Mouse (Mus musculus): ENCODE data around the gene Fxn. TPM values are rescaled to one million over a fixed set of nuclear protein-coding genes. Genes with fewer than 3 reads are reported as not detected.

Fxn gene
- total RNA-seq (2014; fragmentation: Nextera tagmentation) (50.3 and 54.0 TPM in 2 replicates), total RNA-seq (2017) (23.8 and 24.3 TPM in 2 replicates), polyA plus RNA-seq (2012) (116 and 142 TPM in 2 replicates)

- DNase-seq (ENCODE audit: low spot score) (peak; percentile 97), ATAC-seq (ENCODE audit: extremely low read depth, insufficient number of reproducible peaks, low FRiP score, poor library complexity, severe bottlenecking) (peak; percentile 90)
- H3K27me3 ChIP-seq (ENCODE audit: insufficient read depth, low read length): no peaks in the 10 kb centered on the region
- H3K4me1 ChIP-seq (ENCODE audit: insufficient read depth, low read depth, low read length): peaks cover 55% of the 10 kb centered on the region
- 0 out of 2 replicates have a peak, but pooled peaks cover 2% of the 10 kb centered on the region for H3K9me3 ChIP-seq (replicated peaks)
- TF ChIP-seq POLR2AphosphoS5 (IDR thresholded peaks at IDR 0.05; ENCODE audit: insufficient replicate concordance, low read depth, low read length): no peak
- TF ChIP-seq CTCF (IDR thresholded peaks at IDR 0.05; ENCODE audit: low read depth, low read length): no peak
- TF ChIP-seq TAL1 (conservative IDR thresholded peaks at IDR 0.05; ENCODE audit: low read depth, low read length): no peak
- no peak for TF ChIP-seq GATA1 (IDR thresholded peaks at IDR 0.05; ENCODE audit: borderline replicate concordance, low read length)
- TF ChIP-seq GATA2 (IDR thresholded peaks at IDR 0.05; ENCODE audit: borderline replicate concordance, low read depth, low read length): no peak
- H3K36me3 ChIP-seq (replicated peaks): peaks cover 32% of the 10 kb centered on the region
- H3K4me3 ChIP-seq (ENCODE audit: low read depth, low read length): peak within 1 kb of the TSS; percentile 82
Observed at GRCm38 (mm10) chr19:24280601-24281228, at the start of gene Fxn. TSS of gene Fxn (minus strand) at chr19:24280605.

GRCm38 (mm10) chr19:24327921-24328320 is 47.5 kb upstream of the Fxn start:
- Histone ChIP-seq H3K27me3 (ENCODE audit: insufficient read depth, low read length) (no peaks in the 10 kb centered on the region), H3K9me3 (replicated peaks) (no peaks in the 10 kb centered on the region), H3K36me3 (replicated peaks) (peaks cover 79% of the 10 kb centered on the region), H3K4me1 (ENCODE audit: insufficient read depth, low read depth, low read length) (peaks cover 34% of the 10 kb centered on the region), H3K4me3 (ENCODE audit: low read depth, low read length) (no peak overlapping the region)
- ATAC-seq (ENCODE audit: extremely low read depth, insufficient number of reproducible peaks, low FRiP score, poor library complexity, severe bottlenecking) (no peak), DNase-seq (ENCODE audit: low spot score) (no peak)
- TF ChIP-seq POLR2AphosphoS5 (IDR thresholded peaks at IDR 0.05; ENCODE audit: insufficient replicate concordance, low read depth, low read length): no peak
- TF ChIP-seq CTCF (IDR thresholded peaks at IDR 0.05; ENCODE audit: low read depth, low read length): no peak
- no peak for TF ChIP-seq GATA2 (IDR thresholded peaks at IDR 0.05; ENCODE audit: borderline replicate concordance, low read depth, low read length)
- no peak for TF ChIP-seq TAL1 (conservative IDR thresholded peaks at IDR 0.05; ENCODE audit: low read depth, low read length)
- no peak for TF ChIP-seq GATA1 (IDR thresholded peaks at IDR 0.05; ENCODE audit: borderline replicate concordance, low read length)

- ATAC-seq (ENCODE audit: extremely low read depth, insufficient number of reproducible peaks, low FRiP score, poor library complexity, severe bottlenecking): no peak
- no peaks in the 10 kb centered on the region for H3K9me3 ChIP-seq (replicated peaks)
- H3K36me3 ChIP-seq (replicated peaks): peaks cover 79% of the 10 kb centered on the region
- no peaks in the 10 kb centered on the region for H3K27me3 ChIP-seq (ENCODE audit: insufficient read depth, low read length)
- no peak for TF ChIP-seq POLR2AphosphoS5 (IDR thresholded peaks at IDR 0.05; ENCODE audit: insufficient replicate concordance, low read depth, low read length)
- H3K4me1 ChIP-seq (ENCODE audit: insufficient read depth, low read depth, low read length): peaks cover 26% of the 10 kb centered on the region
- DNase-seq (ENCODE audit: low spot score): no peak
- H3K4me3 ChIP-seq (ENCODE audit: low read depth, low read length): no peak overlapping the region
Observed at GRCm38 (mm10) chr19:24326969-24327368, 46.6 kb upstream of the Fxn start.

GRCm38 (mm10) chr19:24325692-24326091 is 45.3 kb upstream of the Fxn start:
- Histone ChIP-seq H3K4me1 (ENCODE audit: insufficient read depth, low read depth, low read length) (peaks cover 13% of the 10 kb centered on the region), H3K4me3 (ENCODE audit: low read depth, low read length) (no peak overlapping the region), H3K27me3 (ENCODE audit: insufficient read depth, low read length) (no peaks in the 10 kb centered on the region), H3K36me3 (replicated peaks) (peaks cover 80% of the 10 kb centered on the region), H3K9me3 (replicated peaks) (no peaks in the 10 kb centered on the region)
- TF ChIP-seq TAL1 (conservative IDR thresholded peaks at IDR 0.05; ENCODE audit: low read depth, low read length) (no peak), GATA2 (IDR thresholded peaks at IDR 0.05; ENCODE audit: borderline replicate concordance, low read depth, low read length) (no peak), CTCF (IDR thresholded peaks at IDR 0.05; ENCODE audit: low read depth, low read length) (no peak), GATA1 (IDR thresholded peaks at IDR 0.05; ENCODE audit: borderline replicate concordance, low read length) (no peak), POLR2AphosphoS5 (IDR thresholded peaks at IDR 0.05; ENCODE audit: insufficient replicate concordance, low read depth, low read length) (no peak)
- ATAC-seq (ENCODE audit: extremely low read depth, insufficient number of reproducible peaks, low FRiP score, poor library complexity, severe bottlenecking): no peak
- no peak for DNase-seq (ENCODE audit: low spot score)

GRCm38 (mm10) chr19:24323841-24324613 is 43.6 kb upstream of the Fxn start:
- H3K4me3 ChIP-seq (ENCODE audit: low read depth, low read length): no peak overlapping the region
- no peak for TF ChIP-seq GATA2 (IDR thresholded peaks at IDR 0.05; ENCODE audit: borderline replicate concordance, low read depth, low read length)
- TF ChIP-seq POLR2AphosphoS5 (IDR thresholded peaks at IDR 0.05; ENCODE audit: insufficient replicate concordance, low read depth, low read length): no peak
- TF ChIP-seq GATA1 (IDR thresholded peaks at IDR 0.05; ENCODE audit: borderline replicate concordance, low read length): no peak
- no peak for TF ChIP-seq CTCF (IDR thresholded peaks at IDR 0.05; ENCODE audit: low read depth, low read length)
- no peak for TF ChIP-seq TAL1 (conservative IDR thresholded peaks at IDR 0.05; ENCODE audit: low read depth, low read length)
- peaks cover 74% of the 10 kb centered on the region for H3K36me3 ChIP-seq (replicated peaks)
- H3K27me3 ChIP-seq (ENCODE audit: insufficient read depth, low read length): no peaks in the 10 kb centered on the region
- DNase-seq (ENCODE audit: low spot score) (no peak), ATAC-seq (ENCODE audit: extremely low read depth, insufficient number of reproducible peaks, low FRiP score, poor library complexity, severe bottlenecking) (no peak)
- H3K4me1 ChIP-seq (ENCODE audit: insufficient read depth, low read depth, low read length): peaks cover 8% of the 10 kb centered on the region
- no peaks in the 10 kb centered on the region for H3K9me3 ChIP-seq (replicated peaks)

GRCm38 (mm10) chr19:24321900-24322311 is 41.5 kb upstream of the Fxn start:
- TF ChIP-seq GATA1 (IDR thresholded peaks at IDR 0.05; ENCODE audit: borderline replicate concordance, low read length): no peak
- no peak for TF ChIP-seq TAL1 (conservative IDR thresholded peaks at IDR 0.05; ENCODE audit: low read depth, low read length)
- no peak for TF ChIP-seq CTCF (IDR thresholded peaks at IDR 0.05; ENCODE audit: low read depth, low read length)
- no peak for TF ChIP-seq POLR2AphosphoS5 (IDR thresholded peaks at IDR 0.05; ENCODE audit: insufficient replicate concordance, low read depth, low read length)
- TF ChIP-seq GATA2 (IDR thresholded peaks at IDR 0.05; ENCODE audit: borderline replicate concordance, low read depth, low read length): no peak
- Histone ChIP-seq H3K27me3 (ENCODE audit: insufficient read depth, low read length) (no peaks in the 10 kb centered on the region), H3K9me3 (replicated peaks) (no peaks in the 10 kb centered on the region), H3K4me3 (ENCODE audit: low read depth, low read length) (no peak overlapping the region), H3K36me3 (replicated peaks) (peaks cover 79% of the 10 kb centered on the region), H3K4me1 (ENCODE audit: insufficient read depth, low read depth, low read length) (no peaks in the 10 kb centered on the region)
- ATAC-seq (ENCODE audit: extremely low read depth, insufficient number of reproducible peaks, low FRiP score, poor library complexity, severe bottlenecking): no peak
- no peak for DNase-seq (ENCODE audit: low spot score)

Data from G1E (cell line).